Mouse (Mus musculus): ENCODE results near the gene Ncoa1. TPM values are rescaled to one million over a fixed set of nuclear protein-coding genes. Genes with fewer than 3 reads are reported as not detected.

Gene Ncoa1
- total and polyA plus RNA-seq, 3 experiments: 36.0 to 65.0 (median 45.0) TPM

DNA sequence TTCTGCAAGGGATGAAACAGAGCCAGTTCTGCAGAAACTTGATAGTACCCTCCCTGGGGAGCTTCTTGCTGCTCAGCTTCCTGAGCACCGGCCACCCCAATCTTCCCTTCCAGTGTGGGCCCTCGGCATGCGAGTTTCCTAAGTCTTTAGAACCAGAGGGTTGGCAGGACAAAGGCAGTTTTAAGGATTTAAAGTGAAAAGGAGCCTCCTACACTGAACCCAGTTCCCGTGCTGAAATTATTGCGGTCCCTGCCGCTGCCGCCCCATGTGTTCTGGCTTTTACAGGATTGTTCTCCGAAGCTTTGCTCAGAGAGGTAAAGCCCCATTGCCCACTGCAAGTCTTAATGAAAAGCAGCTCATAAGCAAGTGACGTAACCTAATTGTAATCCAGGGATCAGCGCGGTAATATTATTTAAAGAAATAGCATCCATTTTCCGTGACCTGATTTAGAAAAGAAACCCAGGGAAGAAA, 32.6 kb upstream of the Ncoa1 start:
- Histone ChIP-seq H3K36me3 (ENCODE audit: control insufficient read depth in 1 of 2, insufficient read depth in 2 of 2, low read length in 2 of 2) (peaks cover 0 to 12% of the 10 kb centered on the region in 2 experiments; a peak in 2 of 4 replicates), H3K27ac (ENCODE audit: control insufficient read depth, low read depth, low read length) (no peak overlapping the region), H3K9me3 (replicated peaks; ENCODE audit: insufficient read depth, low read length) (no peaks in the 10 kb centered on the region), H3K27me3 (ENCODE audit: control insufficient read depth in 1 of 2, insufficient read depth in 2 of 2, low read length in 2 of 2) (no peaks in the 10 kb centered on the region), H3K4me1 (ENCODE audit: control insufficient read depth in 1 of 2, insufficient read depth in 2 of 2, low read length in 2 of 2) (peaks cover 5 to 8% of the 10 kb centered on the region in 2 experiments; a peak in 3 of 4 replicates), H3K4me3 (ENCODE audit: control insufficient read depth in 1 of 2, insufficient read depth in 1 of 2, low read depth in 2 of 2, low read length in 2 of 2) (no peak overlapping the region), H3K79me2 (ENCODE audit: control insufficient read depth, insufficient read depth, low read length, poor library complexity) (no peaks in the 10 kb centered on the region), H3K9ac (ENCODE audit: control insufficient read depth, low read depth, low read length, poor library complexity, severe bottlenecking) (no peak overlapping the region)
- no peak for DNase-seq (ENCODE audit: low read depth, low spot score)
- TF ChIP-seq TCF12 (IDR thresholded peaks at IDR 0.05; ENCODE audit: low read depth, low read length) (no peak), ZMIZ1 (IDR thresholded peaks at IDR 0.05; ENCODE audit: low read depth, low read length) (no peak), E2F4 (IDR thresholded peaks at IDR 0.05; ENCODE audit: borderline replicate concordance, low read depth, low read length) (no peak), POLR2A (IDR thresholded peaks at IDR 0.05; ENCODE audit: control insufficient read depth in 1 of 2, insufficient read depth in 1 of 2, low read depth in 1 of 2, low read length in 2 of 2, poor library complexity in 1 of 2) (no peak), RCOR1 (IDR thresholded peaks at IDR 0.05; ENCODE audit: low read depth, low read length) (no peak), MXI1 (IDR thresholded peaks at IDR 0.05; ENCODE audit: low read depth, low read length) (no peak), GATA1 (IDR thresholded peaks at IDR 0.05; ENCODE audit: low read depth, low read length) (no peak), HCFC1 (IDR thresholded peaks at IDR 0.05; ENCODE audit: low read depth, low read length) (no peak), NELFE (IDR thresholded peaks at IDR 0.05; ENCODE audit: low read depth, low read length) (no peak), MAZ (IDR thresholded peaks at IDR 0.05; ENCODE audit: low read depth, low read length) (no peak), KAT2A (conservative IDR thresholded peaks at IDR 0.05; ENCODE audit: low read depth, low read length) (no peak), CHD2 (IDR thresholded peaks at IDR 0.05; ENCODE audit: low read length) (no peak), SIN3A (IDR thresholded peaks at IDR 0.05; ENCODE audit: low read length) (no peak), ELF1 (IDR thresholded peaks at IDR 0.05; ENCODE audit: low read depth, low read length) (no peak), TAL1 (IDR thresholded peaks at IDR 0.05; ENCODE audit: low read length) (no peak), ZKSCAN1 (IDR thresholded peaks at IDR 0.05; ENCODE audit: low read depth, low read length) (no peak), JUND (IDR thresholded peaks at IDR 0.05; ENCODE audit: low read depth, low read length) (no peak), NRF1 (IDR thresholded peaks at IDR 0.05; ENCODE audit: insufficient read depth, low read depth, low read length, poor library complexity, severe bottlenecking) (no peak)

DNA sequence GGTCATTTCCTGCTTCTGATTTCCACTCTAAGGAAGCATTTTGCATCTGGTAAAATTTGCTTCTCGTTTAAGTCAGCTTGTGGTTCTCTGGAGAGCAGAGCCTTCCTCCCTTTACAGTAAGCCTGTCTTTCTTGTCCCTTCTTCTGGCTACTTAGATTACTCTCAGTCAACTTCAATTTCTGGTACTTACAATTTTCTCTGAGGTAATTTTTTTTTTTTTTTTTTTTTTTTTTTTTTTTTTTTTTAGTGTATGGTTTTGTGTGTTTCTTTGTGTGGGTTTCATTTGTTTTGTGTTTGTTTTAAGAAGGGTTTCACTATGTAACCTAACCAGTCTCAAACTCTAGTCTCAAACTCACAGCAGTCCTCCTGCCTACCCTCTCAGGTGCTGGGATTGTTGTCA, 31.2 kb upstream of the Ncoa1 start:
- Histone ChIP-seq H3K79me2 (ENCODE audit: control insufficient read depth, insufficient read depth, low read length, poor library complexity) (no peaks in the 10 kb centered on the region), H3K27ac (ENCODE audit: control insufficient read depth, low read depth, low read length) (no peak overlapping the region), H3K36me3 (ENCODE audit: control insufficient read depth in 1 of 2, insufficient read depth in 2 of 2, low read length in 2 of 2) (peaks cover 0 to 17% of the 10 kb centered on the region in 2 experiments; a peak in 2 of 4 replicates), H3K27me3 (ENCODE audit: control insufficient read depth in 1 of 2, insufficient read depth in 2 of 2, low read length in 2 of 2) (no peaks in the 10 kb centered on the region), H3K9me3 (replicated peaks; ENCODE audit: insufficient read depth, low read length) (no peaks in the 10 kb centered on the region), H3K4me3 (ENCODE audit: control insufficient read depth in 1 of 2, insufficient read depth in 1 of 2, low read depth in 2 of 2, low read length in 2 of 2) (no peak overlapping the region), H3K4me1 (ENCODE audit: control insufficient read depth in 1 of 2, insufficient read depth in 2 of 2, low read length in 2 of 2) (peaks cover 6 to 8% of the 10 kb centered on the region in 2 experiments; a peak in 3 of 4 replicates), H3K9ac (ENCODE audit: control insufficient read depth, low read depth, low read length, poor library complexity, severe bottlenecking) (no peak overlapping the region)
- DNase-seq (ENCODE audit: low read depth, low spot score): no peak
- TF ChIP-seq MAFK (IDR thresholded peaks at IDR 0.05; ENCODE audit: borderline replicate concordance, low read depth, low read length) (no peak), ZNF384 (IDR thresholded peaks at IDR 0.05; ENCODE audit: low read depth, low read length) (peak; percentile 46; the same call in 1 of the 2 replicates)

Measured in MEL (cell line).